Comparison of ENCODE assay signal across 20 mouse cellular contexts in genomic region chr11:89733526-89733925, GRCm38 (mm10). TPM values are rescaled to one million over a fixed set of nuclear protein-coding genes. Genes with fewer than 3 reads are reported as not detected.
"Had no signal": no experiment of that assay in that cellular context is flagged by ENCODE, and none has a peak within 500 bp of the region (broad histone marks: within the 10 kb centered on the region; RNA-seq: fewer than 3 reads in every experiment).

No protein-coding gene starts in this region.

- H3K27me3 ChIP-seq: heart, embryonic 13.5 days; heart, embryonic 15.5 days; hindbrain, embryonic 13.5 days; hindbrain, embryonic 15.5 days; limb, embryonic 12.5 days had no signal

- H3K4me3 ChIP-seq: heart, adult 2 months; heart, embryonic 13.5 days; heart, embryonic 15.5 days; hindbrain, embryonic 13.5 days; hindbrain, embryonic 15.5 days; layer of hippocampus, adult 2 months; left cerebral cortex, adult 2 months; limb, embryonic 10.5 days; limb, embryonic 12.5 days had no signal

- H3K4me1 ChIP-seq: heart, embryonic 13.5 days; heart, embryonic 15.5 days; hindbrain, embryonic 15.5 days; limb, embryonic 10.5 days; limb, embryonic 12.5 days had no signal

- ATAC-seq: forebrain, postnatal 0 days; hindbrain, postnatal 0 days had no signal

- H3K9me3 ChIP-seq: heart, embryonic 13.5 days; heart, embryonic 15.5 days; hindbrain, embryonic 13.5 days; hindbrain, embryonic 15.5 days; limb, embryonic 10.5 days; limb, embryonic 12.5 days had no signal

- H3K9ac ChIP-seq: forebrain, postnatal 0 days; heart, embryonic 13.5 days; heart, embryonic 15.5 days; hindbrain, embryonic 13.5 days; hindbrain, embryonic 15.5 days; limb, embryonic 12.5 days had no signal

- H3K4me2 ChIP-seq: heart, embryonic 11.5 days; heart, embryonic 13.5 days; heart, embryonic 15.5 days; hindbrain, embryonic 13.5 days; hindbrain, embryonic 15.5 days; limb, embryonic 12.5 days had no signal

- DNase-seq: forebrain, postnatal 0 days; gastrocnemius, postnatal 14 days; gastrocnemius, postnatal 36 days; heart, adult 2 months; heart, postnatal 14 days; heart, postnatal 36 days; kidney, postnatal 10 days had no signal

- H3K36me3 ChIP-seq: heart, embryonic 13.5 days; heart, embryonic 15.5 days; hindbrain, embryonic 13.5 days; hindbrain, embryonic 15.5 days; limb, embryonic 10.5 days; limb, embryonic 12.5 days had no signal

- H3K27ac ChIP-seq: heart, adult 2 months; heart, embryonic 13.5 days; heart, embryonic 15.5 days; hindbrain, embryonic 13.5 days; hindbrain, embryonic 15.5 days; hindbrain, postnatal 0 days; layer of hippocampus, adult 2 months; left cerebral cortex, adult 2 months; limb, embryonic 10.5 days; limb, embryonic 12.5 days had no signal

RNA-seq across cellular contexts. Expression of gene Ankfn1, which starts 43.9 kb away (rescaled TPM):
- total RNA-seq: heart, adult 2 months; heart, postnatal 36 days; hematopoietic stem cell, adult 5-6 weeks had no signal
- polyA plus RNA-seq: heart, postnatal 0 days; kidney, embryonic 14.5 days; limb, embryonic 10.5 days had no signal
